Mouse (Mus musculus) myocyte (in vitro differentiated cells): ENCODE data around the gene Ttll1. TPM values are rescaled to one million over a fixed set of nuclear protein-coding genes. Genes with fewer than 3 reads are reported as not detected.

Source experiments
- H3K27me3 ChIP-seq: one replicate; pipeline ENCODE4 v1.6.1; 2011; ENCODE audit not compliant: control insufficient read depth, insufficient read depth, insufficient read length
- H3K36me3 ChIP-seq: one replicate; pipeline ENCODE4 v1.6.1; 2011; ENCODE audit not compliant: control insufficient read depth, insufficient read depth
- H3K4me2 ChIP-seq: one replicate; pipeline ENCODE4 v1.6.1; 2011; ENCODE audit warnings: low read depth, control low read depth
- H3K4me3 ChIP-seq: one replicate; pipeline ENCODE4 v1.5.1; 2011; ENCODE audit warnings: mild to moderate bottlenecking, control low read depth, moderate library complexity
- H3K79me2 ChIP-seq: one replicate; pipeline ENCODE4 v1.6.1; 2011; ENCODE audit not compliant: control insufficient read depth, insufficient read depth
- H3ac ChIP-seq: one replicate; pipeline ENCODE4 v1.6.1; 2011; ENCODE audit not compliant: control insufficient read depth, insufficient read length
- CEBPB ChIP-seq: IDR thresholded peaks from 2 replicates; pipeline ENCODE4 v1.6.1; 2011; ENCODE audit warnings: mild to moderate bottlenecking, moderate library complexity; ENCODE audit not compliant: poor library complexity, insufficient read depth, severe bottlenecking
- E2F4 ChIP-seq: IDR thresholded peaks from one replicate; pipeline ENCODE4 v1.6.1; 2011; ENCODE audit warnings: mild to moderate bottlenecking, control low read depth, moderate library complexity; ENCODE audit not compliant: insufficient read depth
- MAX ChIP-seq: IDR thresholded peaks from one replicate; pipeline ENCODE4 v1.6.1; 2011; ENCODE audit warnings: low read depth, mild to moderate bottlenecking, control low read depth
- MYOD1 ChIP-seq, 3 experiments: IDR thresholded peaks; one replicate each; pipeline ENCODE4 v1.6.1; 2011; ENCODE audit warnings: control low read depth in 2 of 3, low read depth in 2 of 3, mild to moderate bottlenecking in 2 of 3, moderate library complexity in 1 of 3; ENCODE audit not compliant: insufficient read length in 2 of 3, control insufficient read depth in 1 of 3
- MYOG ChIP-seq, 3 experiments: IDR thresholded peaks; one replicate each; pipeline ENCODE4 v1.6.1; 2011; ENCODE audit warnings: control low read depth in 2 of 3, low read depth in 2 of 3, mild to moderate bottlenecking in 2 of 3; ENCODE audit not compliant: insufficient read length in 2 of 3, control insufficient read depth in 1 of 3, insufficient read depth in 1 of 3
- POLR2A ChIP-seq: IDR thresholded peaks from one replicate; pipeline ENCODE4 v1.6.1; 2011; ENCODE audit warnings: low read depth, mild to moderate bottlenecking, control low read depth, moderate library complexity; ENCODE audit not compliant: insufficient read length
- POLR2AphosphoS2 ChIP-seq: IDR thresholded peaks from one replicate; pipeline ENCODE4 v1.6.1; 2011; ENCODE audit warnings: low read depth, control low read depth; ENCODE audit not compliant: insufficient read length
- REST ChIP-seq: IDR thresholded peaks from one replicate; pipeline ENCODE4 v1.6.1; 2011; ENCODE audit warnings: mild to moderate bottlenecking, control low read depth, moderate library complexity; ENCODE audit not compliant: insufficient read depth, insufficient read length
- SRF ChIP-seq: IDR thresholded peaks from one replicate; pipeline ENCODE4 v1.6.1; 2011; ENCODE audit warnings: low read depth; ENCODE audit not compliant: control insufficient read depth, insufficient read length
- TCF12 ChIP-seq: IDR thresholded peaks from one replicate; pipeline ENCODE4 v1.6.1; 2011; ENCODE audit warnings: mild to moderate bottlenecking, control low read depth; ENCODE audit not compliant: poor library complexity, insufficient read depth, severe bottlenecking
- TCF3 ChIP-seq: IDR thresholded peaks from one replicate; pipeline ENCODE4 v1.6.1; 2011; ENCODE audit warnings: low read depth, control low read depth; ENCODE audit not compliant: insufficient read length
- USF1 ChIP-seq: IDR thresholded peaks from one replicate; pipeline ENCODE4 v1.6.1; 2011; ENCODE audit warnings: low read depth, mild to moderate bottlenecking, control low read depth, moderate library complexity
- polyA plus RNA-seq: library from polyadenylated mRNA; unstranded; fragments of >200 nt; fragmentation: generic; extraction: Trizol; gene quantifications from one replicate; pipeline ENCODE4 v1.2.1, GENCODE M21; 2012; ENCODE audit warnings: missing spikeins

The Ttll1 gene
- polyA plus RNA-seq, 1 experiment, result 47.7 TPM

GRCm38 (mm10) chr15:83534960-83535889, 24.5 kb upstream of the Ttll1 start:
- H3K79me2 ChIP-seq, result no peaks in the 10 kb centered on the region
- no peak overlapping the region for H3ac ChIP-seq
- TF ChIP-seq TCF3 (no peak), MAX (no peak), POLR2AphosphoS2 (no peak), E2F4 (no peak), MYOG (IDR thresholded peaks at IDR 0.05; ENCODE audit: control insufficient read depth in 1 of 3, insufficient read depth in 1 of 3, insufficient read length in 2 of 3, low read depth in 2 of 3) (peak in 1 of 3 experiments; percentile 30), MYOD1 (IDR thresholded peaks at IDR 0.05; ENCODE audit: control insufficient read depth in 1 of 3, insufficient read length in 2 of 3, low read depth in 2 of 3) (peak in 2 of 3 experiments; percentile 22 to 33), SRF (peak; percentile 94)
- no peak overlapping the region for H3K4me3 ChIP-seq
- peaks cover 4% of the 10 kb centered on the region for H3K27me3 ChIP-seq
- H3K36me3 ChIP-seq, result no peaks in the 10 kb centered on the region
- H3K4me2 ChIP-seq, result no peak overlapping the region

- no peak overlapping the region for H3K4me2 ChIP-seq
- no peak overlapping the region for H3ac ChIP-seq
- no peaks in the 10 kb centered on the region for H3K79me2 ChIP-seq
- no peak overlapping the region for H3K4me3 ChIP-seq
- TF ChIP-seq POLR2A (no peak), TCF12 (no peak), REST (no peak), MYOG (IDR thresholded peaks at IDR 0.05; ENCODE audit: control insufficient read depth in 1 of 3, insufficient read depth in 1 of 3, insufficient read length in 2 of 3, low read depth in 2 of 3) (no peak), POLR2AphosphoS2 (no peak), MYOD1 (IDR thresholded peaks at IDR 0.05; ENCODE audit: control insufficient read depth in 1 of 3, insufficient read length in 2 of 3, low read depth in 2 of 3) (no peak), MAX (no peak), SRF (no peak), USF1 (no peak), TCF3 (no peak), CEBPB (no peak), E2F4 (no peak)
- H3K27me3 ChIP-seq, result peaks cover 12% of the 10 kb centered on the region
- H3K36me3 ChIP-seq, result no peaks in the 10 kb centered on the region
Measured at GRCm38 (mm10) chr15:83532606-83533005, 21.9 kb upstream of the Ttll1 start.

DNA sequence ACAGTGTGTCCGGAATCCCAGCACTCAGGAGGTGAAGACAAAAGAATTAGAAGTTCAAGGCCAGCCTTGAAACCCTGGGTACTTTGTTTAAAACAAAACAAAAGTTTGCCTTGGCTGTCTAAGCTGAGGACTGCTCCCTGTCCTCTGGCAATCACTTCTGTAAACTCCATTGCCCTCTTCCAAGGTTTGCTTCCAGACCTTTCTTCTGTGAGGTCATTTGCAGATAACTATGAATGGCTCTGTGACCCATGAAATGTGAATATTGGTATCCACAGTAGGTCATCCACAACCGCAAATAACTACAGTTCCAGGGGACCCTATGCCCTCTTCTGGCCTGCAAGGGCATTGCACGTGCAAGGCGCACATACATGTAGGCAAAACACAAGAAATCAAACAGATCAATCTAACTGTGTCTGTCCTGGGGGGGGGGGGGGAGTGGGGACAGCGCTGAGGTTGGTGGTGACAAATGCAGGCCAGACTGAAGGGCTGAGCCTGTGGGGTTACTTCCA, 21.3 kb upstream of the Ttll1 start:
- Histone ChIP-seq H3ac (no peak overlapping the region), H3K4me2 (no peak overlapping the region)
- TF ChIP-seq POLR2A, result no peak
- TF ChIP-seq MYOG (IDR thresholded peaks at IDR 0.05; ENCODE audit: control insufficient read depth in 1 of 3, insufficient read depth in 1 of 3, insufficient read length in 2 of 3, low read depth in 2 of 3), result no peak
- no peak for TF ChIP-seq E2F4
- TF ChIP-seq REST, result no peak
- TF ChIP-seq USF1, result no peak
- no peak for TF ChIP-seq CEBPB
- TF ChIP-seq TCF12, result no peak
- no peak for TF ChIP-seq MAX

DNA sequence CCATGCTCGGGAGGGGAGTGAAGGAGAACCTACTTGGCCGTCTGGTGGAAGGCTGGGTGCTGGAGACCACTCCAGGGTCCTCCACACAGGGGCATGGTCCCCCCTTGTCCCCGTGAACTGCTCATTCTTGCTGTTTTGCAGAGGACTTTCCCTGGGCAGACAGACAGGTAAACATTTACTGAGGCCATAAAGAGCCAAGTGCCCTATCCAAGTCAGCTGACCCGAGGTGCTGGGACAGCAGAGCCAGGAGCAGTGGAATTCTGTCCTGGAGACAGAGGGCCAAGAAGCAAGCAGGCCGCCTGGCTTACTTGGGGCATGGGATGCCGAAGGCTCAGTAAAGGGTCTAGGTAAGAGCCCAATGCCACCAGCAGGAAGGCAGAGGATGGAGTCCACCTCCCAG, 20.0 kb upstream of the Ttll1 start:
- Histone ChIP-seq H3K4me2 (no peak overlapping the region), H3K27me3 (peaks cover 26% of the 10 kb centered on the region), H3K4me3 (no peak overlapping the region), H3K79me2 (no peaks in the 10 kb centered on the region), H3K36me3 (no peaks in the 10 kb centered on the region), H3ac (no peak overlapping the region)
- TF ChIP-seq SRF (no peak), MAX (no peak), USF1 (no peak), TCF12 (no peak), POLR2AphosphoS2 (no peak), MYOD1 (IDR thresholded peaks at IDR 0.05; ENCODE audit: control insufficient read depth in 1 of 3, insufficient read length in 2 of 3, low read depth in 2 of 3) (no peak), REST (no peak)

More for the DNA sequence above, 21.3 kb upstream of the Ttll1 start:
- Histone ChIP-seq H3K36me3 (no peaks in the 10 kb centered on the region), H3K27me3 (peaks cover 18% of the 10 kb centered on the region), H3K79me2 (no peaks in the 10 kb centered on the region), H3K4me3 (no peak overlapping the region)
